Mouse (Mus musculus): Measurements from ENCODE around the gene Thsd7b.
"Not testable (repeated sequence)": the region's sequence is repeated elsewhere in the genome, so short reads cannot be mapped to it uniquely, and the experiment has no call there.

Gene Thsd7b

DNA sequence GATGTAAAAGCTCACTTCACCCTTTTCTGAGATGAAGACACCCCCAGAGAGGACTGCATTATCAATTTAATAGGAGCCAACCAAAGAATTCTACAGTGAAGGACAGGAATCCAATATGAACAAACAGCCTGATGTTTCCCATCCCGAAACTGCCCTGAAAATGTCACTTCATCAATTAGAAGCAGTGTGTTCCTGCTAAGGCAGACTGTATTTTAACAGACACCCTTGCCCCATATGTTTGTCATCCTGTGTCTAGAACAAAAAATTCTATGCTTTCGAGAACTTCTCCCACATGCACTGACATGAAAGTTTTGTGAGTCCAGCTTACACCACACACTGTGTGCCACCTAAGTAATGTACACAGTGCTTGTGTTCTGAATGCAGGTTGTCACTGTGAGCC lies 812.8 kb downstream of the Thsd7b start:
- no peak for DNase-seq (ENCODE audit: low spot score in 2 of 2)

- DNase-seq (ENCODE audit: low spot score in 2 of 2) = peak in 1 of 2 experiments; percentile 0
Observed at GRCm38 (mm10) chr1:130099227-130099626, 826.1 kb downstream of the Thsd7b start.

- DNase-seq (ENCODE audit: low spot score in 2 of 2) = no peak
Observed at GRCm38 (mm10) chr1:130112580-130113314, 839.6 kb downstream of the Thsd7b start.

- no peak for DNase-seq (ENCODE audit: low spot score in 2 of 2)
Observed at GRCm38 (mm10) chr1:130113549-130113948, 840.4 kb downstream of the Thsd7b start.

- DNase-seq (ENCODE audit: low spot score in 2 of 2) = no peak
Observed at GRCm38 (mm10) chr1:130130901-130131300, 857.8 kb downstream of the Thsd7b start.

DNA sequence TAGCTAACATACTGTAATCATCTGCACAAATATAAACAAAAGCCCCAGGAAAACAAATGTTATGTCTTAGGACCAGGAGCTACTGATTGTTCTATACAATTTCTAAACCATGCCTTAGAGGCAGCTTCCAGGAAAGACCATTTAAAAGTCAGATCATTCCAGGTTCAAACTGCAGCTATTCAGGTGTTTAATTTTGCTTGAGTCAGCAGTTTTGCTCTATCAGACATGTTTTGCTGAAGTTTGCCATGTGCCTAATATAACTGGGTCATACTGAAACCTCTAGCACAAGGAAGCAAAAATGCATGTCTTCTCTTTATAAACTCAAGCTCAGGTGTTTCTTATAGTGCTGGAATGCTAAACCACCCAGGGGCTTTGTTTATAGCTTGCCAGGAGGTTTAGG lies 893.1 kb downstream of the Thsd7b start:
- DNase-seq (ENCODE audit: low spot score in 2 of 2) = no peak

- DNase-seq (ENCODE audit: low spot score in 2 of 2) = no peak
Observed at GRCm38 (mm10) chr1:130167260-130167659, 894.2 kb downstream of the Thsd7b start.

DNA sequence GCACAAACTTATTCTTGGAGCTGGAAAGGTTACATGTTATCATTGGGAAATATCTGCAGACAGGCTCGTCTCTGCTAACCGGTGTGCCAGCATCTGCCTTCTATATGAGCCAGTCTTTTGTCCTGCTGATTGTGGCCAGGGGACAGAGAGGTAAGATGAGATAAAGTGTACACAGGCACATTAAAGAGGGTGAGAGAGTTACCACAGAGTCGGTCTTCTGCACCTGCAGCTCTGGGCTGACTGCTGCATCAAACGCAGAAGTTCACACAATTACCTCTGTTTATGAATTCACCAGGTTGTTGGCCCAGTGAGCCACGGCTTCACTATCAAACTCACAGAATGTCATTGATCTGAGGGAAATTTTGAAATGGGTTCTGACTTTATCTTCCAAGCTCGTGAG lies 896.8 kb downstream of the Thsd7b start:
- DNase-seq (ENCODE audit: low spot score in 2 of 2) = no peak

DNA sequence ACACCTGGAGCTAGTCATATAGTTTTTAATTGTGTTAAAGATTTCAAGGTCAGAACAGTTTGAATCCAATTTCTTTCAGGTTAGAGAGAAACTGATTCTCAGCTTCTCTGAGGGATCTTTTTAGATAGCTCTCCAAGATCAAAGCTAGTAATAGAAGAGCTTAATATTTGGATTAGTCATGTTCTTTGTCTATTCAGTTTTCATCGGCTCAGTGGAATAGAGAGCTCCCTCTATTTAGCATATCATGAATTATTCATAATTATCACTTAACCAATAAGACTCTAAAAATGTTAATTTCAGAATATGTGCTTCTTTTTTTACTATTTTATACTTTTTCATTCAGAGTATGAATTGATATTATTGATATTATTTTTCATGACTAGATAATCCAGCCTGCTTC lies 897.2 kb downstream of the Thsd7b start:
- DNase-seq (ENCODE audit: low spot score in 2 of 2) = no peak

DNA sequence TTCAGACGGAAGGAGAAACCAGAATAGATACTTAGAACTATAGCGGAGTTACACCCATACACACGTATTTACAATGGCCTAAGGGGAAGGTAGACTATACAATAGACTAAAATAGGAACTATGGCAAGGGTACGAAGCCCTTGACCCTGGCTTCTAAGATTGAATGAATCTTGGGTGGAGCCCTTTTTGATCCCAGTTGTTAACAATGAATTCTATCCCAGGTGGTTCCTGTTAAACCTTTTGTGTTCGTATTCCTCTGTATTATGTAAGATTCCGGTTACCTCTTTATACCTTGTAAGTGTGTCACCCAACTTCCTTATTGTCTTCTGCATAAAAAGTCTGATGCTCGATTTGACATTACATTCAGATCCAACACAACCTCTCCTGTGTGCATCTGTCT lies 913.7 kb downstream of the Thsd7b start:
- not testable (repeated sequence) for DNase-seq (ENCODE audit: low spot score in 2 of 2)

DNA sequence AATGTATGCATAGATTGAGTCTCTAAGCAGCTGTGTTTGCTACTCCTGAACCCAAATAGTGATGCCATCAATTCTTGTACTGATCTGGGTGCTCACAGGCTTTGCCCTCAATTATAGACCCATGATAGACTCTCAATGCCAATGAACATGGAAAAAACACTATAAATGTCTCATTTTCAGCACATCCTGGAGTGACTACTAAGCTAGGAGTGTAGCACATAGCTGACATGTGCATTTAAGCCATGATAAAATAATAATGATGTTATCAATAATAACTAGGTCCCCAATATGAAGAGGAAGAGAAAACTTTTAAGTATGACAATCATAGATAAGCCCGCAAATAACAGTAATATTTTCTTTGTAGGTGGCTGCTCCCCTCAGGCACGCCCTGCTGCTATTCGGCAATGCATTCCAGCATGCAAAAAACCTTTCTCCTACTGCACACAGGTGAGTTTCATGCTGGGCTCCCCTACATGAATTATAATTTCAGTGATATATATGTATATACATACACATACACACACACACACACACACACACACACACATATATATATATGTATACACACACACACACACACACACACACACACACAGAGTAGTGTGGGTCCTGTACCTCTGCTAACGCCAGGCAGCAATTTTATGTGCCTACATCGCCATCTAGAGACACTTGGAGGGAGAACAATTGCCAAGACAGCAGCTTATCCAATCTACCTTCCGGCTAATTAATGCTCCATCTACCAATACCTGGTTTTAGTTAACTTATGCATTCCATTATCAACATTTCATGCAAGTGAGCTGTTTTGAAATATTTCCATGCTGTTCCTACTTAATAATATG lies 919.3 kb downstream of the Thsd7b start:
- no peak for DNase-seq (ENCODE audit: low spot score in 2 of 2)

GRCm38 (mm10) chr1:130217404-130217803 lies 944.3 kb downstream of the Thsd7b start:
- DNase-seq (ENCODE audit: low spot score in 2 of 2) = no peak

GRCm38 (mm10) chr1:130222904-130223303 lies 949.8 kb downstream of the Thsd7b start:
- no peak for DNase-seq (ENCODE audit: low spot score in 2 of 2)

DNA sequence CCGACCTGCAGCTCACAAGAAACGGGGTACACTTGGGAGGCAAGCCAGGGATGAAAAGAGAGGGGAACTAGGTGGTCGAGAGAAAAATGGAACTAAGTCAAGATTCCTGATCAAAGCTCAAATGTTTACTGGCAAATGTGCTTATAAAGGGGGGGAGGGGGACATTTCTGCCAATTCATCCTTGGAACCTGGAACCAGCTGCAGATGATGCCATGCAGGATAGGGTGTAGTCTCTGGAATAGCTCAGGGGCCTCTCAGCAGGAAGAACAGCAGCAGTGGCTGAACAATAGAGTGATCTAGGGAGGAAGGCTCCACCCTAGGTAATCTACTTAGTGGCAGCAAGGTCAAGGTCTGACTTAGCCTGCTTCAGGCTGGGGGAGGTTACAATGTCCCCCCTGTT lies 972.5 kb downstream of the Thsd7b start:
- no peak for DNase-seq (ENCODE audit: low spot score in 2 of 2)

DNA sequence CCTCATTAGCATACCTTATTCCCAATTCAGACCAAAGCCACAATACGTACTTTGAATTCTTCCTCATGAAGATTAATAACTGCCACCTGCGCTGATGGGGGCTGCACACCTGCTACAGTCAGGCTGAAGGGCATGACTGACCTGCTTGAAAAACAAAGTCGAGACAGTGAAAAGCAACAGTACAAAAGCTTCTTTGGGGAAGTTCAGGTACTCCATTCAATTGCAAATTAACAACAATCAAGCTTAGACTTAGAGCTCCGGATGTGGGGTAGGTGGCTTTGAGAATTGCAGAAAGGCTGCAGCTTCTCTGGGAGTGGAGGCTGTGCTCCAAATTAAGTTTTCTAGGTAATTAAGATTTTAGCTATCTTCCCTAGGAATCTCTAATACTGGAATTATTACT lies 973.2 kb downstream of the Thsd7b start:
- not testable (repeated sequence) for DNase-seq (ENCODE audit: low spot score in 2 of 2)

DNA sequence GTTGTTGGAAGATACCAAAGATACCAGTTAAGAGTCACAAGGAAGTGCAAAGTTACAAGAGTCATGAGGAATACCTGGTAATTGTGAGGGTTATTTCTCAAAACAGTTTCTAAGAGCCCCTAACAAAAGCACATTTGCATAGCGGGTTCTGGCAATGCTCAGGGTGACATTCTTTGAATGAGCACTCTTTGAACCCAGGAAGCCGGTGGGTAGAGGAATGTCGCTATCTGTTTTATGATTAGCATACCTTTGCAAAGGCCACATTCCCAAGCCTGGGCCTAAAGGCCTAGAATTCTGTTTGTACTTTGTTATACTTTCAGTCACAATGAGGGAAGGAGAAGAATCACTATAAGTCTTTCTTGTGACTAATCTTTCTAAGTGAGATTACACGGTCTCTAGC lies 973.8 kb downstream of the Thsd7b start:
- not testable (repeated sequence) for DNase-seq (ENCODE audit: low spot score in 2 of 2)

DNA sequence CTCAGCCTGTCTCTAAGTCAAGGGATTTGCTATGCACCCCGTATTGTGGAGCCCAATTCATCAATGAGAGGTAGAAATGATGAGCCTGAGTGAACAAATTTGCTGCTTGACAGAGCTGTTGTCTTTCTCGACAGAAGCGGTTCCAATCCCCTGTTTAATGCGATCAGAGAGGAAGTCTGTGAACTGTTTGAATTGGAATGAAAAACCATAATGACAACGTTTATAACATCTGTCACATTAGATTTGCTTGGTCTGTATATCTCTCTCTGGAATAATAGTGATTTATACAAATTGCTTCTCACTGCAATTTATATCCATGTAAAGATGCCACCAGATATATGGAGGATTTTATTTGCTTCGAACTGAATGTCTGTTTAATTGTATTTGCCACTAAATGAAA lies 988.9 kb downstream of the Thsd7b start:
- DNase-seq (ENCODE audit: low spot score in 2 of 2) = no peak
